Mouse (Mus musculus) lung, embryonic 14.5 days (tissue): Measurements from ENCODE around the gene Rubcn. TPM values are rescaled to one million over a fixed set of nuclear protein-coding genes. Genes with fewer than 3 reads are reported as not detected.
A peak's percentile ranks its signal among the peaks of the same experiment; 100 is the strongest.

Experiments used
- ATAC-seq: fragments of 200-750 bp; cut with Nextera tagmentation; 2 replicates; pipeline ENCODE4 v1.8.0; 2017; ENCODE audit warnings: mild to moderate bottlenecking, moderate TSS enrichment, moderate library complexity; ENCODE audit not compliant: insufficient read depth
- DNase-seq: peaks from one replicate; pipeline ENCODE4 v3.0.0-alpha.2; 2015
- H3K27ac ChIP-seq: fragments of 300-500 bp; sonication (generic); 2 replicates; pipeline ENCODE4 v1.5.1; 2014; ENCODE audit warnings: low read depth, mild to moderate bottlenecking, moderate library complexity
- H3K27me3 ChIP-seq: fragments of 300-500 bp; sonication (generic); 2 replicates; pipeline ENCODE4 v1.6.1; 2014; ENCODE audit warnings: low read length, control low read depth; ENCODE audit not compliant: insufficient read depth
- H3K36me3 ChIP-seq: fragments of 300-500 bp; sonication (generic); 2 replicates; pipeline ENCODE4 v1.6.1; 2014; ENCODE audit warnings: control low read depth; ENCODE audit not compliant: insufficient read depth
- H3K4me1 ChIP-seq: fragments of 300-500 bp; sonication (generic); 2 replicates; pipeline ENCODE4 v1.6.1; 2014; ENCODE audit warnings: antibody characterized with exemption, control low read depth; ENCODE audit not compliant: insufficient read depth
- H3K4me2 ChIP-seq: fragments of 300-500 bp; sonication (generic); 2 replicates; pipeline ENCODE4 v1.6.1; 2014; ENCODE audit warnings: mild to moderate bottlenecking
- H3K4me3 ChIP-seq: fragments of 300-500 bp; sonication (generic); 2 replicates; pipeline ENCODE4 v1.5.1; 2014; ENCODE audit warnings: low read depth, low read length
- H3K9ac ChIP-seq: fragments of 300-500 bp; sonication (generic); 2 replicates; pipeline ENCODE4 v1.6.1; 2014
- H3K9me3 ChIP-seq: fragments of 300-500 bp; sonication (generic); 2 replicates; pipeline ENCODE4 v1.6.1; 2016; ENCODE audit warnings: low read depth, low read length, control low read depth
- CTCF ChIP-seq: IDR thresholded peaks from 2 replicates; pipeline ENCODE4 v1.5.1; 2016; ENCODE audit warnings: antibody characterized with exemption, low read depth
- WGBS: fragments of 180-500 bp; shearing (Covaris S2); extraction: QIAGEN DNeasy Blood & Tissue Kit; methylation state at CpG from one replicate; pipeline ENCODE4 v1.1.7; 2014; 5-methylcytosine and 5-hydroxymethylcytosine counted together
- polyA plus RNA-seq: library from polyadenylated mRNA; unstranded; fragments of >200 nt; fragmentation: Nextera tagmentation; extraction: Ambion mirVana; gene quantifications from 2 replicates; pipeline ENCODE4 v1.2.1, GENCODE M21; 2014

Gene Rubcn
- polyA plus RNA-seq, 1 experiment from 2014 or later = 18.6 TPM

GRCm38 (mm10) chr16:32810321-32810720 lies 67.2 kb downstream of the Rubcn start, which contains the start of gene Smbd1:
Gene Smbd1 (minus strand): TSS chr16:32810477.
- Histone ChIP-seq H3K27ac (no peak within 1 kb of the TSS), H3K36me3 (no peaks in the 10 kb centered on the region), H3K9ac (no peak within 1 kb of the TSS), H3K4me1 (peaks cover 10% of the 10 kb centered on the region; the same call in 1 of the 2 replicates), H3K9me3 (no peaks in the 10 kb centered on the region), H3K4me2 (no peak within 1 kb of the TSS), H3K27me3 (no peaks in the 10 kb centered on the region), H3K4me3 (no peak within 1 kb of the TSS)
- WGBS = 79% methylated on average over 4 of the region's 4 CpGs
- no peak for DNase-seq
- ATAC-seq = no peak
- TF ChIP-seq CTCF = no peak

GRCm38 (mm10) chr16:32807408-32808185 lies 70.0 kb downstream of the Rubcn start:
- H3K9ac ChIP-seq = no peak overlapping the region
- H3K4me2 ChIP-seq = no peak overlapping the region
- no peak for TF ChIP-seq CTCF
- H3K4me1 ChIP-seq = peaks cover 16% of the 10 kb centered on the region; the same call in 1 of the 2 replicates
- DNase-seq (peak; percentile 48), ATAC-seq (no peak; the same call in 1 of the 2 replicates)
- peak overlapping the region; percentile 48 for H3K27ac ChIP-seq
- H3K27me3 ChIP-seq = no peaks in the 10 kb centered on the region
- no peaks in the 10 kb centered on the region for H3K9me3 ChIP-seq
- no peak overlapping the region for H3K4me3 ChIP-seq
- H3K36me3 ChIP-seq = no peaks in the 10 kb centered on the region
- 44% methylated on average over 8 of the region's 8 CpGs for WGBS

- Histone ChIP-seq H3K9me3 (no peaks in the 10 kb centered on the region), H3K4me1 (peaks cover 18% of the 10 kb centered on the region; the same call in 1 of the 2 replicates), H3K27me3 (no peaks in the 10 kb centered on the region), H3K4me2 (no peak overlapping the region), H3K27ac (no peak overlapping the region), H3K9ac (no peak overlapping the region), H3K4me3 (no peak overlapping the region), H3K36me3 (no peaks in the 10 kb centered on the region)
- peak; percentile 72 for DNase-seq
- no peak for ATAC-seq
- TF ChIP-seq CTCF = no peak
- WGBS = 51% methylated on average over 7 of the region's 7 CpGs
Measured at GRCm38 (mm10) chr16:32805151-32805550, 72.4 kb downstream of the Rubcn start.

GRCm38 (mm10) chr16:32803901-32804300 lies 73.7 kb downstream of the Rubcn start:
- Histone ChIP-seq H3K27ac (no peak overlapping the region), H3K9me3 (no peaks in the 10 kb centered on the region), H3K36me3 (no peaks in the 10 kb centered on the region), H3K4me2 (no peak overlapping the region), H3K27me3 (no peaks in the 10 kb centered on the region), H3K9ac (no peak overlapping the region), H3K4me1 (peaks cover 18% of the 10 kb centered on the region; the same call in 1 of the 2 replicates), H3K4me3 (no peak overlapping the region)
- ATAC-seq (no peak), DNase-seq (no peak)
- TF ChIP-seq CTCF = no peak
- WGBS = 37% methylated on average over 5 of the region's 5 CpGs

- H3K4me1 ChIP-seq = peaks cover 18% of the 10 kb centered on the region; the same call in 1 of the 2 replicates
- TF ChIP-seq CTCF = no peak
- 26% methylated on average over 6 of the region's 6 CpGs for WGBS
- no peak overlapping the region for H3K9ac ChIP-seq
- no peak overlapping the region for H3K4me3 ChIP-seq
- DNase-seq (peak; percentile 89), ATAC-seq (peak; percentile 79)
- H3K27ac ChIP-seq = peak overlapping the region; percentile 52
- H3K4me2 ChIP-seq = no peak overlapping the region
- no peaks in the 10 kb centered on the region for H3K27me3 ChIP-seq
- no peaks in the 10 kb centered on the region for H3K9me3 ChIP-seq
- H3K36me3 ChIP-seq = no peaks in the 10 kb centered on the region
Measured at GRCm38 (mm10) chr16:32803252-32803853, 74.2 kb downstream of the Rubcn start.

- Histone ChIP-seq H3K9me3 (no peaks in the 10 kb centered on the region), H3K4me1 (0 out of 2 replicates have a peak, but pooled peaks cover under 1% of the 10 kb centered on the region), H3K27ac (no peak within 1 kb of the TSS), H3K4me3 (no peak within 1 kb of the TSS), H3K36me3 (no peaks in the 10 kb centered on the region), H3K9ac (no peak within 1 kb of the TSS), H3K4me2 (no peak within 1 kb of the TSS), H3K27me3 (no peaks in the 10 kb centered on the region)
- DNase-seq = no peak
- no peak for ATAC-seq
- no peak for TF ChIP-seq CTCF
- 66% methylated on average over 3 of the region's 3 CpGs for WGBS
Measured at GRCm38 (mm10) chr16:32797426-32797689, 80.2 kb downstream of the Rubcn start, which contains the start of gene Muc20. Gene Muc20 (minus strand): TSS chr16:32797435.

GRCm38 (mm10) chr16:32796676-32797425 lies 80.7 kb downstream of the Rubcn start:
- Histone ChIP-seq H3K4me2 (no peak overlapping the region), H3K4me3 (no peak overlapping the region), H3K27ac (no peak overlapping the region), H3K9ac (no peak overlapping the region), H3K9me3 (no peaks in the 10 kb centered on the region), H3K27me3 (no peaks in the 10 kb centered on the region), H3K36me3 (no peaks in the 10 kb centered on the region), H3K4me1 (no peaks in the 10 kb centered on the region)
- DNase-seq = peak; percentile 34
- no peak for TF ChIP-seq CTCF
- 49% methylated on average over 14 of the region's 14 CpGs for WGBS
- ATAC-seq = no peak
